Mouse (Mus musculus): ENCODE measurements at regions not wholly inside any gene's neighbourhood (a gene's known extent, or its start where the extent isn't known, plus 50 kb on each side); places are given as distances from the start of the nearest gene placed in this dataset.

GRCm38 (mm10) chr13:51323058-51323715 is 85.3 kb upstream of the S1pr3 start:
- Histone ChIP-seq H3K4me3 (replicated peaks; ENCODE audit: control insufficient read depth, low read depth, low read length) (no peak overlapping the region), H3K4me1 (ENCODE audit: control insufficient read depth, insufficient read depth, low read length) (peaks cover 3% of the 10 kb centered on the region; the same call in 1 of the 2 replicates), H3K27ac (ENCODE audit: control insufficient read depth, insufficient read depth, low read depth, low read length, poor library complexity) (no peak overlapping the region)
- WGBS: 23% methylated on average over 7 of the region's 7 CpGs
- TF ChIP-seq POLR2A (IDR thresholded peaks at IDR 0.05; ENCODE audit: borderline replicate concordance, control insufficient read depth, low read depth, low read length): no peak
- no peak for TF ChIP-seq CTCF (IDR thresholded peaks at IDR 0.05; ENCODE audit: control insufficient read depth, insufficient read depth, low read length)

DNA sequence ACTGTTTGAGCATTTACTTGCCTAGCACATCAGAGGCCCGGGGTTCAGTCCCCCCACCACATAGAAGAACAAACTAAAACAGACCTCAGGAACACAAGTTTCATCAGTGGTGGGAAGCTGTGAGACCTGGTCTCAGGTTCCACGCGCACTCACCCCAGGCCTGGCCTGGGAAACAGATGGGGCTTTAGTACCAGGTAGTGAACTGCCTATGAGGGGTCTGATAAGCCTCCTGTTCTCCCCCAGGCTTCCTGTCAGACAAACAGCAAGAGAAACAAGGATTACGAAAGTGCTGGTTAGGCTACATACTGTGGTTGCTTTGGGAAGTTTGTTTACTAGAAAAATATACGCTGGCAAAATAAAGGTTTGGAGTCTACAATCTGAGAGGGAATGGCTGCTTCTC is 83.7 kb upstream of the S1pr3 start:
- WGBS: 22% methylated on average over 5 of the region's 5 CpGs
- TF ChIP-seq CTCF (IDR thresholded peaks at IDR 0.05; ENCODE audit: control insufficient read depth, insufficient read depth, low read length): no peak
- TF ChIP-seq POLR2A (IDR thresholded peaks at IDR 0.05; ENCODE audit: borderline replicate concordance, control insufficient read depth, low read depth, low read length): no peak
- no peak overlapping the region for H3K4me3 ChIP-seq (replicated peaks; ENCODE audit: control insufficient read depth, low read depth, low read length)
- no peak overlapping the region; the same call in 1 of the 2 replicates for H3K27ac ChIP-seq (ENCODE audit: control insufficient read depth, insufficient read depth, low read depth, low read length, poor library complexity)
- peaks cover 3% of the 10 kb centered on the region; the same call in 1 of the 2 replicates for H3K4me1 ChIP-seq (ENCODE audit: control insufficient read depth, insufficient read depth, low read length)

- Histone ChIP-seq H3K4me3 (replicated peaks; ENCODE audit: control insufficient read depth, low read depth, low read length) (no peak overlapping the region), H3K27ac (ENCODE audit: control insufficient read depth, insufficient read depth, low read depth, low read length, poor library complexity) (no peak overlapping the region), H3K4me1 (ENCODE audit: control insufficient read depth, insufficient read depth, low read length) (peaks cover 3% of the 10 kb centered on the region; the same call in 1 of the 2 replicates)
- no peak for TF ChIP-seq POLR2A (IDR thresholded peaks at IDR 0.05; ENCODE audit: borderline replicate concordance, control insufficient read depth, low read depth, low read length)
- TF ChIP-seq CTCF (IDR thresholded peaks at IDR 0.05; ENCODE audit: control insufficient read depth, insufficient read depth, low read length): no peak
- 51% methylated on average over 5 of the region's 5 CpGs for WGBS
Measured at GRCm38 (mm10) chr13:51325298-51325697, 83.1 kb upstream of the S1pr3 start.

- Histone ChIP-seq H3K27ac (ENCODE audit: control insufficient read depth, insufficient read depth, low read depth, low read length, poor library complexity) (no peak overlapping the region), H3K4me1 (ENCODE audit: control insufficient read depth, insufficient read depth, low read length) (peaks cover 3% of the 10 kb centered on the region; the same call in 1 of the 2 replicates), H3K4me3 (replicated peaks; ENCODE audit: control insufficient read depth, low read depth, low read length) (no peak overlapping the region)
- whole genome bisulfite sequencing: 2% methylated on average over 5 of the region's 5 CpGs
- TF ChIP-seq CTCF (IDR thresholded peaks at IDR 0.05; ENCODE audit: control insufficient read depth, insufficient read depth, low read length) (no peak), POLR2A (IDR thresholded peaks at IDR 0.05; ENCODE audit: borderline replicate concordance, control insufficient read depth, low read depth, low read length) (no peak)
Measured at GRCm38 (mm10) chr13:51326128-51326527, 82.3 kb upstream of the S1pr3 start.

DNA sequence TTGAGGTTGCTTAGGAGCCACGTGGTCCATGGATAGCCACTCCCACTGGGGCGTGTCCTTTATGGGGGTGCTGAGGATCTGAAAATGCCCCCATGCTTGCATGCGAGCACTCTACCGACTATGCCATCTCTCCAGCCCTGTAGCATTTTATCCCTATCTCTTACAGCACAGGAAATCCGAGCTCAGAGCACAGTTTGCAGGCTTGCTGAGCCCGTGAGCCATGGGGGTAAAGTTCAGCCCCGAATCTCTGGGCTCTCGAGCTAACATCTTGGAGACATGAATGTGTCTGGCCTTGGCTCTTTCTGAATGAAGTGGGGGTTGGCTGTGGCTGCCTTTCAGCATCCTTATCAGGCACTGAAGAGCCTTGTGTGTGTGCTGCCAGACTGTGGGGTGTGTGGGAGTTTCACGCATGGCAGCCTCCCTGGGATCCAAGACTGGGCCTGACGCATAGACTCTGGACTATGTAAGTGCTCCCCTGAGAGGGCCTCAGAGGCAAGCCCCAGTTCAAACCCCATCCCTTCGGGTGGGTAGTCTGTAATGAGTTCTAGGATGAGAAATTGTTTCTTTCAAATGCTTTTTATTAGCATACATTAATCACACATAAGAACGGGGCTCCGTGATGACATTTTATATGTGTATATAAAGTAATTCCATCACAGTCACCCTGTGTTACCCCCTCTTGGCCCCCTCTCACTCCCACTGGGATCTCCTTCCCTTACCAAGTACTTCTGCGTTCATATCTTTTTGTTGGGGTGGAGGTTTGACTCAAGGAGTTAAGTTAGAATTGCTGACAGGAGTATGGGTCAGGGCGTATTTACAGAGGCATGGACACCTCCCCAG is 80.1 kb upstream of the S1pr3 start:
- Histone ChIP-seq H3K4me3 (replicated peaks; ENCODE audit: control insufficient read depth, low read depth, low read length) (no peak overlapping the region), H3K4me1 (ENCODE audit: control insufficient read depth, insufficient read depth, low read length) (peaks cover under 1% of the 10 kb centered on the region; the same call in 1 of the 2 replicates), H3K27ac (ENCODE audit: control insufficient read depth, insufficient read depth, low read depth, low read length, poor library complexity) (no peak overlapping the region)
- WGBS: 78% methylated on average over 15 of the region's 15 CpGs
- TF ChIP-seq POLR2A (IDR thresholded peaks at IDR 0.05; ENCODE audit: borderline replicate concordance, control insufficient read depth, low read depth, low read length): no peak
- no peak for TF ChIP-seq CTCF (IDR thresholded peaks at IDR 0.05; ENCODE audit: control insufficient read depth, insufficient read depth, low read length)

DNA sequence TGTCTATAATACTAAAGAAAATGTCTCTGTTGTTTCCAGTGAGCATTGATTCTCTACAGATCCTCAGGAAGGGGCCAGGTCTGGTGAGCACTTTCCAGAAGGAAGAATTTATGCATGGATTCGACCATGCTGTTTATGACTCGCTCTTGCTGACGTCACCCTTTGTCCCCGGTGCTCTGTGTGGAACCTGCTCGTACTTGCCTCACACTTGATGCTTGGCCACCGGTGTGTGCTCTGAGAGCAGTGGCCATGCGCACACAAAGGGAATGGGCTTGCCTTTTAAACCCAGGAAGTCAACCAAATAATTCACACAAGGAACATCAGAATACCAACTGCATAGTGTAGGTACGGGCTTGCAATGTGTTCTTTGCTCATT is 79.5 kb upstream of the S1pr3 start:
- no peaks in the 10 kb centered on the region; the same call in 1 of the 2 replicates for H3K4me1 ChIP-seq (ENCODE audit: control insufficient read depth, insufficient read depth, low read length)
- no peak for TF ChIP-seq CTCF (IDR thresholded peaks at IDR 0.05; ENCODE audit: control insufficient read depth, insufficient read depth, low read length)
- no peak for TF ChIP-seq POLR2A (IDR thresholded peaks at IDR 0.05; ENCODE audit: borderline replicate concordance, control insufficient read depth, low read depth, low read length)
- H3K4me3 ChIP-seq (replicated peaks; ENCODE audit: control insufficient read depth, low read depth, low read length): no peak overlapping the region
- WGBS: 79% methylated on average over 8 of the region's 8 CpGs
- H3K27ac ChIP-seq (ENCODE audit: control insufficient read depth, insufficient read depth, low read depth, low read length, poor library complexity): no peak overlapping the region

GRCm38 (mm10) chr13:51329717-51330116 is 78.7 kb upstream of the S1pr3 start:
- no peak overlapping the region for H3K27ac ChIP-seq (ENCODE audit: control insufficient read depth, insufficient read depth, low read depth, low read length, poor library complexity)
- H3K4me3 ChIP-seq (replicated peaks; ENCODE audit: control insufficient read depth, low read depth, low read length): no peak overlapping the region
- no peak for TF ChIP-seq CTCF (IDR thresholded peaks at IDR 0.05; ENCODE audit: control insufficient read depth, insufficient read depth, low read length)
- no peak for TF ChIP-seq POLR2A (IDR thresholded peaks at IDR 0.05; ENCODE audit: borderline replicate concordance, control insufficient read depth, low read depth, low read length)
- H3K4me1 ChIP-seq (ENCODE audit: control insufficient read depth, insufficient read depth, low read length): no peaks in the 10 kb centered on the region; the same call in 1 of the 2 replicates

DNA sequence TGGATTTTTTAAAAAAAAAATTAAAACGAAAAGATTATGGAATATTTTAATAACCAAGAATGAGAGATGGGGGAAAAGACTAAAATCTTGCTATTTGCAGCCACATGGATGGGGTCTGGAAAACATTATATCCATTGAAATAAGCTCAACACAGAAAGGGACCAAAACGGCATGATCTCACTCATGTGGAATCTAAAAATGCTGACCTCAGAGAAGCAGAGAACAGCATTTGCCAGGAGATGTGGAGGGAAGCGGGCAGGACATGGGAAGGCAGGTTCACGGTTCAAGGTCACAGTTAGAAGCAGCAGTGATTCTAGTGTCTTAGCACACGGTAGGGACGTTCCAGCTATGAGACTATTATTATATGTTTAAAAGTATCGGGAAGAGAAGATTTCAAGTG is 76.2 kb upstream of the S1pr3 start:
- 80% methylated on average over 7 of the region's 7 CpGs for WGBS
- H3K27ac ChIP-seq (ENCODE audit: control insufficient read depth, insufficient read depth, low read depth, low read length, poor library complexity): no peak overlapping the region
- no peak overlapping the region for H3K4me3 ChIP-seq (replicated peaks; ENCODE audit: control insufficient read depth, low read depth, low read length)
- TF ChIP-seq CTCF (IDR thresholded peaks at IDR 0.05; ENCODE audit: control insufficient read depth, insufficient read depth, low read length) (no peak), POLR2A (IDR thresholded peaks at IDR 0.05; ENCODE audit: borderline replicate concordance, control insufficient read depth, low read depth, low read length) (no peak)
- no peaks in the 10 kb centered on the region for H3K4me1 ChIP-seq (ENCODE audit: control insufficient read depth, insufficient read depth, low read length)
